Mouse (Mus musculus) cerebellum, adult 2 months (tissue): ENCODE measurements around the gene Mrps23. TPM values are rescaled to one million over a fixed set of nuclear protein-coding genes. Genes with fewer than 3 reads are reported as not detected.

Experiments used
- DNase-seq, 2 experiments: peaks; one replicate each; pipeline ENCODE4 v3.0.0; 2021
- H3K27ac ChIP-seq: fragments of 200-500 bp; 2 replicates; pipeline ENCODE4 v1.5.1; 2012; ENCODE audit warnings: low read length, control low read depth, inconsistent platforms; ENCODE audit not compliant: insufficient read depth
- H3K27me3 ChIP-seq: fragments of 200-500 bp; 2 replicates; pipeline ENCODE4 v1.6.1; 2012; ENCODE audit warnings: inconsistent platforms, mild to moderate bottlenecking, low read length, moderate library complexity; ENCODE audit not compliant: control insufficient read depth, insufficient read depth
- H3K4me1 ChIP-seq: fragments of 200-500 bp; 2 replicates; pipeline ENCODE4 v1.6.1; 2011; ENCODE audit warnings: low read length; ENCODE audit not compliant: control insufficient read depth, insufficient read depth
- H3K4me3 ChIP-seq: fragments of 200-500 bp; replicated peaks from 2 replicates; pipeline ENCODE3; 2011; ENCODE audit warnings: mild to moderate bottlenecking, low read depth, low read length, control low read depth; ENCODE audit not compliant: insufficient read depth
- CTCF ChIP-seq: fragments of 200-500 bp; IDR thresholded peaks from 2 replicates; pipeline ENCODE4 v1.5.1; 2011; ENCODE audit warnings: low read depth, mild to moderate bottlenecking, control low read depth, low read length, moderate library complexity, borderline replicate concordance; ENCODE audit not compliant: insufficient read depth
- POLR2A ChIP-seq: fragments of 200-500 bp; IDR thresholded peaks from 2 replicates; pipeline ENCODE4 v1.6.1; 2011; ENCODE audit warnings: low read length, control low read depth, borderline replicate concordance; ENCODE audit not compliant: insufficient read depth
- WGBS: fragments of 180-500 bp; shearing (Covaris S2); methylation state at CpG from one replicate; pipeline ENCODE4 v1.1.7; 2018; 5-methylcytosine and 5-hydroxymethylcytosine counted together
- polyA plus RNA-seq: library from polyadenylated mRNA; depleted of rRNA; stranded (reverse); fragments of >200 nt; gene quantifications from 2 replicates; pipeline ENCODE4 v1.2.3, GENCODE M21; 2012; rRNA removed

The Mrps23 gene
- polyA plus RNA-seq: 90.0 and 90.4 TPM in 2 replicates

- peaks cover 3% of the 10 kb centered on the region for H3K4me1 ChIP-seq
Observed at GRCm38 (mm10) chr11:88203712-88204532, at the start of gene Mrps23. Gene Mrps23 (plus strand): TSS chr11:88204388.

GRCm38 (mm10) chr11:88154500-88154899 lies 49.7 kb upstream of the Mrps23 start:
- Histone ChIP-seq H3K27me3 (no peaks in the 10 kb centered on the region), H3K27ac (no peak overlapping the region), H3K4me3 (no peak overlapping the region), H3K4me1 (peaks cover 44% of the 10 kb centered on the region)
- no peak for TF ChIP-seq POLR2A
- TF ChIP-seq CTCF: no peak
- DNase-seq: no peak
- WGBS: 96% methylated on average over 8 of the region's 8 CpGs

More at GRCm38 (mm10) chr11:88203712-88204532, at the start of gene Mrps23:
- Histone ChIP-seq H3K27ac (peak within 1 kb of the TSS; percentile 85), H3K4me3 (peak within 1 kb of the TSS; percentile 95), H3K27me3 (no peaks in the 10 kb centered on the region)
- TF ChIP-seq POLR2A: peak; percentile 92
- TF ChIP-seq CTCF: peak; percentile 27; the same call in 1 of the 2 replicates
- under 1% methylated on average over 51 of the region's 51 CpGs for WGBS
- peak; percentile 92 to 95 for DNase-seq

GRCm38 (mm10) chr11:88155451-88155850 lies 48.7 kb upstream of the Mrps23 start:
- peaks cover 48% of the 10 kb centered on the region for H3K4me1 ChIP-seq
- 38% methylated on average over 3 of the region's 3 CpGs for WGBS
- no peak overlapping the region for H3K4me3 ChIP-seq
- no peaks in the 10 kb centered on the region for H3K27me3 ChIP-seq
- H3K27ac ChIP-seq: peak overlapping the region; percentile 12
- TF ChIP-seq CTCF (no peak), POLR2A (no peak)
- peak in 1 of 2 experiments; percentile 68 for DNase-seq

GRCm38 (mm10) chr11:88155998-88156397 lies 48.2 kb upstream of the Mrps23 start:
- no peak for DNase-seq
- 55% methylated on average over 8 of the region's 8 CpGs for WGBS
- Histone ChIP-seq H3K27ac (0 out of 2 replicates have a peak overlapping the region, but pooled peaks have one; percentile 12), H3K4me3 (no peak overlapping the region), H3K27me3 (no peaks in the 10 kb centered on the region), H3K4me1 (peaks cover 49% of the 10 kb centered on the region)
- no peak for TF ChIP-seq POLR2A
- no peak for TF ChIP-seq CTCF

- Histone ChIP-seq H3K27me3 (no peaks in the 10 kb centered on the region), H3K27ac (peak overlapping the region; percentile 13; the same call in 1 of the 2 replicates), H3K4me3 (no peak overlapping the region), H3K4me1 (peaks cover 48% of the 10 kb centered on the region)
- no peak for DNase-seq
- TF ChIP-seq CTCF: no peak
- no peak for TF ChIP-seq POLR2A
- WGBS: 59% methylated on average over 2 of the region's 2 CpGs
Observed at GRCm38 (mm10) chr11:88156403-88156802, 47.8 kb upstream of the Mrps23 start.

GRCm38 (mm10) chr11:88158842-88159246 lies 45.3 kb upstream of the Mrps23 start:
- no peak overlapping the region for H3K4me3 ChIP-seq
- peaks cover 42% of the 10 kb centered on the region for H3K4me1 ChIP-seq
- TF ChIP-seq CTCF (no peak), POLR2A (no peak)
- H3K27me3 ChIP-seq: no peaks in the 10 kb centered on the region
- WGBS: 39% methylated on average over 5 of the region's 5 CpGs
- peak overlapping the region; percentile 26 for H3K27ac ChIP-seq
- DNase-seq: peak; percentile 67 to 75

- no peak overlapping the region for H3K4me3 ChIP-seq
- peak overlapping the region; percentile 8; the same call in 1 of the 2 replicates for H3K27ac ChIP-seq
- WGBS: 48% methylated on average over 11 of the region's 11 CpGs
- TF ChIP-seq CTCF: no peak
- H3K4me1 ChIP-seq: peaks cover 44% of the 10 kb centered on the region
- no peak for DNase-seq
- no peaks in the 10 kb centered on the region for H3K27me3 ChIP-seq
Observed at GRCm38 (mm10) chr11:88159389-88159788, 44.8 kb upstream of the Mrps23 start.

- 88% methylated on average over 5 of the region's 5 CpGs for WGBS
- H3K27me3 ChIP-seq: no peaks in the 10 kb centered on the region
- 0 out of 2 replicates have a peak overlapping the region, but pooled peaks have one; percentile 17 for H3K27ac ChIP-seq
- no peak for TF ChIP-seq CTCF
- no peak for TF ChIP-seq POLR2A
- H3K4me3 ChIP-seq: no peak overlapping the region
- peaks cover 48% of the 10 kb centered on the region for H3K4me1 ChIP-seq
- DNase-seq: no peak
Observed at GRCm38 (mm10) chr11:88160316-88160715, 43.9 kb upstream of the Mrps23 start.
